Mouse (Mus musculus) cerebellum, adult 18-20 months (tissue): ENCODE results near the gene Faf1.

ENCODE experiments used
- DNase-seq, 2 experiments: peaks; one replicate each; pipeline ENCODE4 v3.0.0; 2021

The Faf1 gene

DNA sequence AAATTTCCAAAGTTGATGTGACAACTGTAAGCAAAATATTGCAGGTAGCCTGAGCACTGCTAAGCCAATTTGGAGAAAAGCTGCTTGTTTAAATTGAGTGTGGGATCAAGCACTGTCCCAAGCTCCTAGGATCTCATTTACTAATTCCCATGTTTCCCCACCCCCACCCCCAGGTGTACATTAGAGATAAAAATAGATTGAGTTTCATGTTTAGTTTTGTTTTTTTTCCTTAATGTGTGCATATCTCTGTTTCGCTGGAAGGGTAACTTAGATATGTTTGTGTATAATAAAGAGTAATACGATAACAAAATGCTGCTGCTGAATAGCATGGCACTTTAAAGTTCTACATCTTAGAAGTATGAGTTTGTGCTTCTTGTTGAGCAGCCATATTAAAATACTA is 116.7 kb downstream of the Faf1 start:
- no peak for DNase-seq

DNA sequence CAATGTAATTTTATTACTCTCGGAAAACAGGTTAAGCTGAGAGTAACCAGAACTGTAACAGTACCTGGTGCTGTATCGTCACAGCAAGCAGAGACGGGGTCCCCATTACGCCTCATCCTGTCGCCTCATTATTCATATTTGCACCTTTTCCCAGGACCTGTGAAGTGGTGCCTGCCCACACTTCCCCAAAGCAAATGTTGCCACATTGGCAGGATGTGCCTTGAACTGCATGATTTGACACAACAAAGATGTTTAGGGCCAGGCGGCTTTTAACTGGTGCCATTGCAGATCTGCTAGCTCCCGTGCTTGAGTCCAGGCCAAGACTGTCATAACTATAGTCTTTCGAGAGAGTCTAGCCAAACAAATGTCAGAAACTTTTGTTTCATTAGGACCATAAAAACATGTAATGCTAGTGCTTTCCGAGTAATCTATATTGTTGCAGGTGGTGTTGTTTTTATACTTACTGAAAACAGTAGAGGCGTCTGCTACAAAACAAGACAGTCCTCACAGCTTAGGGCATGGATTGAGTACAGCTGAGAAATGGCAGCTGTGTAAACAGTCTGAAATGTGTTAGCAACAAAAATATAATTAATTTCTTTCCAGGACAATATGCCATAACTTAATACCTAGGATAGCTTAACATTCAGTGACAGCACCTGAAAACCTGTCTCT is 121.3 kb downstream of the Faf1 start:
- peak in 1 of 2 experiments; percentile 5 for DNase-seq

DNA sequence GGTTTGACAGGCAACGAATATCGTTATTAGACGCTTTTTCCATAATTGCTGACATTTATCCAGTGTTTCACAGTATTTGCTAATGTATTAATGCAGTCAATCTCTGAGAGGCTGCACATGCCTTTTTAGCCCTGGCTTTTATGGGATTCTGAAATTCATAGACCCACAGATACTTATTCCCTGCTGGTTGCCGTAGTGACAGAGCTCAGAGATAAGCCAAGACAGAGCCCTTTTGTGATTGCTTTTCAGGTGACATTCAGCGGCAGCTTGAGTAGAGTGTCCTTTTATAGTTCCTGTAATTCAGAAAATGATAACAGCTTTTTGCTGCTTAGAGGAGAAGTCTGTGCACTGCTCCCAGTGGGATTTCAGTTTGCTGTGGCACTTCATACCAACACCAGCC is 130.0 kb downstream of the Faf1 start:
- DNase-seq = no peak

DNA sequence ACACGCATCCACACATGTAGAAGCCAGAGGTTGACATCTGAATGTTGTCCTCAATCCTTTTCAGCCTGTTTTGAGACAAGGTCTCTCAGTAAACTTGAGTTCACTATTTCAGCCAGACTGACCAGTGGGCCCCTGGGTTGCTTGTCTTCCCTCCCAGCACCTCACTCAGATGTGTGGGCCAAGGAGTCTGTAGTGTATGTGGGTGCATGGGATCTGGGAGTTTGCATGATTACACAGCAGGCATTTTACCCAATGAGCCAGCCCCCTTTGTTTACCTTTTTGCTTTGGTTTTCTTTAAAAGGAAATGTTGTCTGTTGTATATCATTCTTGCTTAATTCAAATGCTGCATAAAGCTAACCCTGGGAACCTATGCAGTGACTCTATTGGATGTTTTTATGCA is 138.8 kb downstream of the Faf1 start:
- DNase-seq = no peak

DNA sequence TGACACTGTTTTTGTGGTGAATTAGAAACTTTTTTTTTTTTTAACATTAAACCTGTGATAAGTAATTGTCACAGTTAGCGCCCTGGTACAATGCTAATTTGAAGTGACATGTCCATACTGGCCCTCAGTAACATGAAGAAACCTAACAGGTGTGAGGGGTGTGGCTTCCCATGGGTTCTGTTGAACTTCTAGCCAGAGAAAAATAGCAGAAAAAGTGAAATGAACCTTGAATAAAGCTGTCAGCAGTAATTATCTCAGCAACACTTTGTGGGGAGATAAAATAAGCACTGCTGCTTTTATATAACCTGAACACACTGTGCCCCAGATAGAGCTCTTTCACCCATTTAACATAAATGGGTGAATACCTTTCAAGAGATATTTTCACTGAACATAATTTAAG is 139.2 kb downstream of the Faf1 start:
- peak; percentile 46 to 67 for DNase-seq

DNA sequence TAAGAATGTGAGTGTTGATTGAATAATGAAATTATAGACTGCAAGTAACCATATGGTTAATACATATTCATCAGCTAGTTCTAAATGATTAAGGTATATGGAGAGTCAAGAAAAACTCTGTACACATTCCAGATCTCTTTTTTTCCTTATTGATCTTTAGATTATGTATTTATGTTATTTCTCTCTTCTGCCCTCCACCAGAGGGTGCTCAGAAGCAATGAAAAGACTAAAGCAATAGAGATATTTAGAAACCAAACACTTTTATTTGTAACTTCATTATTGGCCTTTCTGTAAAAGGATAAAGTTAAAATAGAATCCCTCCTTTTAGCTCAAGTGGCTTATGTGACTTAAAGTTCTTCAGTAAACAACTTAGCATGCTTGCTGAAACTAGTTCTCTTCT is 143.1 kb downstream of the Faf1 start:
- DNase-seq = no peak

DNA sequence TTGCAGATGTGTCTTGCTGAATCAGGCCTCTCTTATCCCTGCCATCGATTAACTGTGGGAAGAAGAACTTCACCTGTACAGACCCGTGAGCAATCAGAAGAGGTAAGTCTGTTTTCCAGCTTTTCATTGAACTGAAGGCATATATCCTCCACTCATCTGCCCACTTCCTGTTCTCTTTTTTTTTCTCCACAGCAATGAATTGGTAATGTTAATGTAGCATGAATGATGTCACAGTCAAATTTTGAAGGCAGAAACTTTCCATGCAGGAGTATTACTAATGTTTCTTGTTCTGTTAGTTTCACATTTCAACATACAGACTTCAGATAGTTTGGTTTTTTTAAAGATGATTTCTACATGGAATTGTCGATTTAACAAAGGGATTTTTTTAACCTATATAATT is 153.4 kb downstream of the Faf1 start:
- no peak for DNase-seq

DNA sequence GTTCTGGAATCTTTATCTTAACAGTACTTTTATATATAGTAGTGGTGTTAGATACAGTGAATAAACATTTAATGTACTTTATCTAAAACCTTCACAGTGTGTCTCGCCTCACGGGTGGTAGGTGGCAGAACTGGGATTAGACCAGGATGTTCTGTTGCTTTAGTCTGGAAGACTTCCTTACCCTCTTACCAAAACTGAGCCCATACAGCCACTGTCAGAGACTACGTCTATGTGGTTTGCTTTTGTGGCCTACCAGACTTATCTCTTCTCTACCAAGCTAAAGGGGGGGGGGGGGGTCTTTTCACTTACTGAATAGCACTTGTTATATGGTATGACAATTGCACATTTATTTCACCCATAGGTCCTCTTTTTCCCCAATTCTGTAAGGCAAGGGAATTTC is 181.5 kb downstream of the Faf1 start:
- DNase-seq = no peak

DNA sequence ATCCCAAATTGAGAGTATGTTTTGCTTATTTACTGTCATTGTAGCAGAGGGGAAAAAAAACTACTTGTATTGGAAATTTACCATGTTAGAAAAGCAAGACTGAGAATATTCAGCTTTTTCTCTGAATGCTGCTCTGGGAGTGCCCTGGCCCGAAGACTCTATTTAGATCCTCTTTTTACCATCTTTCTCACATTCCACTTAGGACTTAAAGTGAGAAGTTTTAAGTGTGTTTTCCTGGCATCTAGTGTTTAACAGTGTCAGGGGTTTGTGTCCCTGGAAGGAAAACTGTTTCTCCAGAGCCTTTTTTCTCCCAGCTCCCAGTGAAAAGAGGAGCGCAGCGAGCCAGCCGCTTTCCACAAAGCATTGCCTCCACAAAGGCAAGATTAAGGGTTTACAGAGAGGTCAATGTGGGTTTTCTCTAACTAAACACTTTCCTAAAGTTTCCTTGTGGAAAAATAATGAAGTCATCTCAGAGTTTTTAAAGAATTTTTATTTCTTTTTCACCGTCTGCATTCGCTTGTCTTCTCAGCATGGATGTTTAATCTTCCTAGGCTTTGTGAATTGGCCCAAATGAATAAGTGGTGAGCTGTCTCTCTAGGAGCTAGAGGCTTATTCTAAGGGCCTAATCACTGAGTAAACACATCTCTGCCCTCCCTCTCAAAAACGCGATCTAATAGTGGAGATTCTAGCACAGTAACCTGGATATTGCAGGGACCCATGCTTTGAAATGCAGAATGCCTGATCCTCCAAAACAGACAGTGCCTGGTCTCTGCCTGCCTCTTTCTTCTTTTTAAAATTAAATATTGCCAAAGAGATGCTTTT is 182.4 kb downstream of the Faf1 start:
- no peak for DNase-seq

DNA sequence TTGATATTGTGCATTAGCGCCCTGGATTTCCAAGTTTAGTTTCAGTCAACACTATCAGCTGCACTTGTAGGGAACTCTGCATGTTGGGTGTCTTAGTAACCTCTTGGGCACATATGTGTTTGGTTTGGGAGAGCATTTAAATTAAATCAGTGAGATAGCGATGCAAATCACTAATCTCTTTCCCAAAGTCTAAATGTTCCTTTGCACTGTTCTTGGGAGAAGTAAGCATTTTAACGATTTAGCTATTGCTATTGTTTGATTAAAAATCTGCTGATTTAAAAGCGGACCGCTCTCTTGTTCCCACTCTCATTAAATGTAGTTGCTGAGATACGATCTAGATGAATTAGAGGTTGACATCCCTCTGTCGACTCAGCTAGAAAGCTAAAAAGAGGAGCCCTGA is 183.0 kb downstream of the Faf1 start:
- no peak for DNase-seq

DNA sequence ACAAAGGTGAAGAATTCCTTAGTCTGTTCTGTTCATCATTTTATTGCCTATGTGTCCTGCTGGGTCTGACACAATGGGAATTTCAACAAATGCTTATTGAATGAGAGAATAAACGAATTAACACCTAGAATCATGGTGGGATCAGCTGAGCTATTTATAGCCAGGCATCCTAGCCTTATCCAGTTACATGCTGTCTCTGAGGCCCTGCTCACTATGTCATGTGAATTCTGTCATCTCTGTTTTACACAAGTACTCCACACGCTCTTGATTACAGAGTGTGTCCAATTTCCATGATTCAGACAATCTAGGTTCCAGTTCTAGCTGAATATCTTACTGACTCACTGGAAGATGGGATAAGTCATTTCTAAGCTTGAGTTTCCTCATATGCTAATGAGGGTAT is 183.9 kb downstream of the Faf1 start:
- DNase-seq = no peak

DNA sequence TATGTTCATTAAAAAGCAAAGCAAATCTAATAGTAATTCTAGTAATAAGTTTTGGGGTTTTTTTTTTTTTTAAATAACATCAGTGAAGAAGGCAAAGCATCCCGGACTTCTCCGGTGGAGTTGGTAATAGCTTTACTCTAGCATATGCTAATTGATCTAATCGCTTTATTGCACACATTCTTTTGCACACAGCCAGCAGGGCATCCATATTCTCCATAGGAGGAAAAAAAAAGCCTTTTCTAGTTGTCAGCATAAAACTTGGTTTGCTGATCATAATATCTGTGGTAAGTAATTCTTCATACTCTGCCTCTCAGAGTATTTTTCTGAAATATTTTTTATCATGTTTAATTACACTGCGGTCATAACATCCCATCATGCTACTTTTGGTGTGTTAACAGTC is 185.9 kb downstream of the Faf1 start:
- DNase-seq = no peak

DNA sequence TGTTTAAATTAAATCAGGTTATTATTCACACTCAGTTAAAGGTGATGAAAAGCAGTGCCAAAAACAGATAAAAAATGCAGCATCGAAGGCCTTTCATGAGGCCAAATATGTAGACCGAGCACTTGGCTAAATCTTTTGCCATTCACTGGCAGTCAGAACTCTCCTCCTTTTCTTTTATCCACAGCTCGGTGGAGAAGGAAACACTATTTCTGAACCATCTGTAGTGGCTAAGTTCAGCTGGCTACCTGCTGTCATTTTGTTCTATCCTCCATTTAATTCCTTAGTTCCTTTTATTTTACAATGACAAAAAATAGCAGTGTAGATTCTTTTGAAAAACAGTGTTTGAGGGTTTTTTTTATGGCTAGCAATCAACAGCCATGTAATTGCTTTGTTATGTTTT is 186.6 kb downstream of the Faf1 start:
- no peak for DNase-seq

DNA sequence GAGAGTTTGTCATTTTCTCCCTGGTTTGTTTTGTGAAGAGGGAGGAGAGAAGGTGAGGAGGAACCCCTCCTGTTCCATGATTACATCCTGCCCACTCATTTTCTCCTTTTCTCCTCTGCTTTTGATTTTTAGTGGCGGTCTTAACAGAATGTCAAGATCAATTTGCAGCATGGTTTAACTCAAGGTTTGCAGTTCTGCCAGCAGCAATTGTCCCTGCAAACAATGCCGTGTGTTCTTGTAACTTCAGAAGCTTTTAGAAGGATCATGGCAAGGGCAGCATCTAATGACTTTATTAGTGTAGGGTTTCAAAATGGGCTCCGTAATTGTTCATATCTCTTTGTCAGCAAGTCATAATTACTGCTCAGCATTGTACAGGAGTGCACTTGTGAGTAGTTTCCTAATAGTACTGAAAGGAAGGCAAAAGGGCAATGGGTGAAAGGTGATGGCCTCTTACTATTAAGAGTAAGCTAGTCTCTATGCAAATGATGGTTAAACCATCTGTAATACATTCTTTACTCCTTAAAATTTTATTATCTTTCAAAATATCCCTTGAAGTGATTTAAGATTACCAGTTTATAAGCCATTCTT is 192.6 kb downstream of the Faf1 start:
- DNase-seq = no peak

DNA sequence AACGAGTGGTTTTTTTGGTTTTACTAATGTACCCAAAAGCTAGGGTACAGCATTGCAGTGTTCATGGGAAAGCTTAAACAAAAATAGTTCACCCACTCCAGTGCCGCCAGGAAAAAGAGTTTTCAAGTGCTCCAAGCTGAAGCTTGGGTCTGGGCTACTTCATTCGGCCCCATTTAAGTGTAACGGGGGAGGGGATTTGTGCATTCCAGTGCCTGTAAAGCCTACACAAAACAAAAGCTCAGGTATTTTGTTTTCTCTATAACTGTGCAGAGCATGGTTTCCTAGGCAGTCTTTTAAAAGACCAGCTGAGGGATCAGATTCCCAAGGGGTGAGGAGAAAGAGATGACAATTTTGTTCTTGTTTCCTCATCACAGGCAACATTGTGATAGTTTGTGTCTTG is 207.9 kb downstream of the Faf1 start:
- no peak for DNase-seq

DNA sequence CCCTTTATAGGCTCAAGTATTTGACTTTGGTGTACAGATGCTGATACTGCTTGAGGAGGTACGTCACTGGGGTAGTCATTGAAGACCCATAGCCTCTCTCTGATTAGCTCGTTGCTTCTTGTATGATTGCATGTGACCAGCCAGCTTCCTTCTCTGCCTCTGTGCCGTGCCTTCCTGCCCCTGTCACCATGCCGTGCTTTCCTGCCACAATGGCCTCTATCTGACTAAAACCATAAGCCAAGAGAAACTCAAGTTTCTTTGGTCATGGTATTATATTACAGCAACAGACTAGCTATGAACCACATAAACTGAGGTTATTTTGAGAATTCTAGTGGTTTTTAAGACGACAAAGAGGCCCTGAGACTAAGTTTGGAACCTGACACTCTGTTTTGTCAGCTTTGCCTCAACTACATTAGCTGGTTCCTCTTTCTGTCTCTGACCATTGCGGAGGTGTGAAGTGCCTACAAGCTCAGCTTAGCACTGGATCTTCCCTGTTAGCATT is 211.5 kb downstream of the Faf1 start:
- no peak for DNase-seq

DNA sequence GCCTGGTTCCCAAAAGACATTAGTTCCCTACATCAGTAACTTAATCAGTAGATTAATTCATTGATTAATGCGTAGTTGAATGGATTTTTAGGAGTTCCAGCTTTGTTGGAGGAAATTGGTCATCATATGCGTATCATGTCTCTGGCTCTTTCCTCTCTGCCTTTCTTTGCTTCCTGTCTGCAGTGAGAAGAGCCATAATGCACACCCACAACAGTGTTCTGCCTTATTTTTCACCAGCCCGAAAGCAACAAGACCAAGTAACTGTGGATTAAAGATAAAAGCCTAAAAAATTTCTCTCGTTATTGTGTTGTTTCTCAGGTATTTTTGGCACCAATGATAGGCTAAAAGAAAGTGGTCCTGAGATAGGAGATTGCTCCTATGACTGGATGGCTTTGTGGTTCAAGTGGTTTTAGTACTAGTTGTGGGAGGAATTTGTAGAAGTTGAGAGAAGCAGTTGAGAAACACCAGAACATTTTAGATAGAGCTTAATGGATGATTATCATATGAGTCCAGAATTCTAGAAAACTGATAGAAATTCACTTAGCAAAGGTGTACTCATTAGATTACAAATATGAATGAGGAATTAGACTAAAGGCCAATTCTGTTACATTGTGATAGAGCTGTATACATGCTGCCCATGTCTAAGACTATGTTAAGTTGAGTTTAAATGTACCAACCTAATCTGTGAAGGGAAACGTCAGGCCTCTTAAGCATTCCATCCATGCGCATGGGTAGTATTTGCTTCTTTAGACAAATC is 221.6 kb downstream of the Faf1 start:
- no peak for DNase-seq

DNA sequence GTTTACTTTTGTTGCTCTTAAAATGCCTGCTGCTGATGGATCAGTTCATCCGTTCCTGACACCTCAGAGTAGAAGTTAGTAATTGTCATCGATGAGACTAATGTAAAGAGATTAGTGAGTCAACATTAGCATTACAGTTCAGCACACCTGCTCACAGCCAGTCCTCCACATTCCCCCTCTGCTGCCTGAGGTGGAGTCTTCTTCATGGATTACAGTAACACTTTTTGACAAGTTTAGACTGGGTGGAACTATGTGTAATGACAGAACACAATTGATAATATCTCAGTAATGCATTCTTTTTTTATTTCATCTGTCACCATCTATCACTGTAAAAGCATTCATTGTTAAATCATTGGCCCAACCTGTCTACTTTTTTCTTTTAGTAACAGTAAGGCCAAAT is 224.7 kb downstream of the Faf1 start:
- DNase-seq = no peak

DNA sequence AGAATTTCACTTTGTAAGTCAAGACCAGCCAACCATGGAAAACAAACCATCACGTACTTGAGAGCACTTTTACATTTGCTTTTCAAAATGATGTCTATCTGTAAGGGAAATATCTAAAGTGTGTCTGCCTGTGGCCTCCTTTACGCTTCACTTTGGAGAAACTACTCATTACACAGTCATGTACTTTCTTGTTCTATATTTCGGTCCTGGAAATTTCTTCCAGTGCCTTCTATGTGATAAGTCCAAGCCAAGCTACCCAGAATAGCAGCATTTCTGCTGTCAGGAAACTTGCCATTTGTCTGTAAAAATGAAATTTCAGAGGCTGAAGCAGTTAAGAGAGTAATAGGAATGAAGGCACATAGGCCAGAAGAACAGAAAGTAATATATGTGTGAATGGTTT is 228.1 kb downstream of the Faf1 start:
- DNase-seq = no peak

DNA sequence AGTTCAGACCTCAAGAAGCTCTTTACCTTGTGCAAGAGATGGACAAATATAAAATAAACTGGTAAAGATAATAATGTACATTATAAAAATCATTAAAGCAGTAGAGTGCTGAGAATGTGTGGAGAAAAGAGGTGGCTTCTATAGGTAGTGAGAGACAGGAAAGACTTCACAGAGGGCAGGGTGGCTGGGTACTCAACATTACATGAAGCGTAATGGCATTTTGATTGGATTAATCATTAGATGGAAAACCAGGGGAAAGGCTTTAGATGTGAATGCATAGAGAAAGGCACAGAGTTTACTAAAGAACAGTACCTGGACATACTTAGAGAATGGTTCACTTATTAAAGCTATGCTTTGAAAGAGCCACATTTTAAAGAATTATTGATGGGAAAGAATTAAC is 252.7 kb downstream of the Faf1 start:
- DNase-seq = no peak

DNA sequence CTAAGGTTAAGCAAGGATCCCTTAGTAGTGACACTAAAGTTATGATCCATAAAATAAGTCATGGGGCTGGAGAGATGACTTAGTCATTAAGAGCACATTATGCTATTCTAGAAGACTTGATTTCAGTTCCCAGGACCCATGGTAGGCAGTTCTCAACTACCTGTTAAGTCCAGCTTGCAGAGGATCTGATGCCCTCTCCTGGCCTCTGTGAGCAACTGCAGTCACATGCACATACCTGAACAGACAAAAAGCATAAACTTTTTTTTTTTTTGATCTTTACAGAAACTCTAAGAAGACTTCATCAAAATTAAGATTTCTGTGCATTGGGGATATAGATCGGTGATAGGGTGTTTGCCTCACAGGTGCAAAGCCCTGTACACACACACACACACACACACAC is 254.1 kb downstream of the Faf1 start:
- DNase-seq = no peak

DNA sequence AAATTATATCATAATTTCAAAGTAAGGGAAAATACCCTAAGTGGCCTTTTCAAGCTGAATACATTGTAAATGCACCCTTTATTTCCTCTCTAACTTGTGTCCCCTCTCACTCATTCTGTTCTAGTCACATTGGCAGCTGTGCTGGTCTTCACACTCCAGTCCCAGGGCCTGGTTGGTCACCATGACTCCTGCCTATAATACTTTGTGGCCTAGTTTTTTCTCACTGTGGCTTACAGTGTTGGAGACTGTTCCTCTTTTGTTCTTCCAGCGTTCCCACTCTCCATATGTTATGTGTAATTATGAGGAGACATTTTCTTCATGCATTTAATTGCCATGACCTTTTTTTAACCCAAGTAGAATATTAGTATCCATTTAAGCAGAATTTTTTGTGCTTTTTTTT is 254.5 kb downstream of the Faf1 start:
- no peak for DNase-seq

DNA sequence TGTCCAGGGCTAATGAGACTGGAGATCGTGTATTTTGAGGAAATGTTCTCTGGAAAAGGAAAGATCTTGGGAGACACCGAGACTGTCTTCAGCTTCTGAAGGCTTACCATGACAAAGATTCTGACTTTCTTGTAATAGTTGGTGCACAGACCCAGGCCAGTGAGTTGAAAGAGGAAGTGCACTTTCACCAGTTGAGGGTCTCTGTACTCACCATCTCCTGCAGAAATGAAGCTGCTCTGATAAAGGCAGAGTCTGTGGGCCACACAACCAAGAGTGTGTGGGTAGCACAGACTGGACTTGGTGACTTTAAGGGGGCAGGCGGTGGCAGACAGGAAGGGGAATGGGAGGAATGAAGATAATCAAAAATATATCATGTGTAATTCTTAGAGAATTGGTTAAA is 260.2 kb downstream of the Faf1 start:
- no peak for DNase-seq
